Mouse (Mus musculus) midbrain, embryonic 11.5 days (tissue): Measurements from ENCODE around the gene Dnah17. TPM values are rescaled to one million over a fixed set of nuclear protein-coding genes. Genes with fewer than 3 reads are reported as not detected.

ENCODE experiments used
- ATAC-seq: fragments of 200-750 bp; cut with Nextera tagmentation; 2 replicates; pipeline ENCODE4 v1.8.0; 2017; ENCODE audit warnings: moderate TSS enrichment, moderate library complexity; ENCODE audit not compliant: low FRiP score
- DNase-seq: peaks from one replicate; pipeline ENCODE4 v3.0.0; 2015; ENCODE audit warnings: low spot score; ENCODE audit errors: missing footprints
- H3K27ac ChIP-seq: fragments of 300-500 bp; sonication (generic); 2 replicates; pipeline ENCODE4 v1.5.1; 2014; ENCODE audit warnings: low read depth, low read length
- H3K27me3 ChIP-seq: fragments of 300-500 bp; sonication (generic); 2 replicates; pipeline ENCODE4 v1.6.1; 2014; ENCODE audit warnings: mild to moderate bottlenecking, low read length, moderate library complexity, mixed read lengths; ENCODE audit not compliant: control insufficient read depth, insufficient read depth
- H3K36me3 ChIP-seq: fragments of 300-500 bp; sonication (generic); 2 replicates; pipeline ENCODE4 v1.6.1; 2014; ENCODE audit warnings: mild to moderate bottlenecking, low read length, moderate library complexity, mixed read lengths; ENCODE audit not compliant: control insufficient read depth, insufficient read depth
- H3K4me1 ChIP-seq: fragments of 300-500 bp; sonication (generic); 2 replicates; pipeline ENCODE4 v1.6.1; 2014; ENCODE audit warnings: low read length; ENCODE audit not compliant: control insufficient read depth, insufficient read depth
- H3K4me2 ChIP-seq: fragments of 300-500 bp; sonication (generic); 2 replicates; pipeline ENCODE4 v1.6.1; 2014; ENCODE audit warnings: mild to moderate bottlenecking, moderate library complexity
- H3K4me3 ChIP-seq: fragments of 300-500 bp; sonication (generic); 2 replicates; pipeline ENCODE4 v1.5.1; 2014; ENCODE audit warnings: low read depth, low read length
- H3K9ac ChIP-seq: fragments of 300-500 bp; sonication (generic); 2 replicates; pipeline ENCODE4 v1.6.1; 2014; ENCODE audit warnings: low read length
- H3K9me3 ChIP-seq: fragments of 300-500 bp; sonication (generic); 2 replicates; pipeline ENCODE4 v1.6.1; 2016; ENCODE audit warnings: low read length; ENCODE audit not compliant: control insufficient read depth
- WGBS: fragments of 180-500 bp; shearing (Covaris S2); extraction: QIAGEN DNeasy Blood & Tissue Kit; methylation state at CpG from one replicate; pipeline ENCODE4 v1.1.7; 2014; 5-methylcytosine and 5-hydroxymethylcytosine counted together
- polyA plus RNA-seq: library from polyadenylated mRNA; unstranded; fragments of >200 nt; fragmentation: Nextera tagmentation; extraction: Ambion mirVana; gene quantifications from 2 replicates; pipeline ENCODE4 v1.2.1, GENCODE M21; 2014

Dnah17 gene
- polyA plus RNA-seq, 1 experiment from 2014 or later, result 0.11 TPM

- H3K4me2 ChIP-seq, result no peak overlapping the region
- ATAC-seq, result no peak
- no peaks in the 10 kb centered on the region for H3K9me3 ChIP-seq
- no peaks in the 10 kb centered on the region for H3K4me1 ChIP-seq
- 56% methylated on average over 10 of the region's 10 CpGs for WGBS
- DNase-seq, result no peak
- no peak overlapping the region for H3K4me3 ChIP-seq
- H3K27ac ChIP-seq, result no peak overlapping the region
- H3K27me3 ChIP-seq, result no peaks in the 10 kb centered on the region
- H3K36me3 ChIP-seq, result no peaks in the 10 kb centered on the region
- no peak overlapping the region for H3K9ac ChIP-seq
Measured at GRCm38 (mm10) chr11:118162245-118162644, 31.8 kb upstream of the Dnah17 start.

GRCm38 (mm10) chr11:118161240-118161639 is 30.8 kb upstream of the Dnah17 start:
- Histone ChIP-seq H3K27me3 (no peaks in the 10 kb centered on the region), H3K4me3 (no peak overlapping the region), H3K9ac (no peak overlapping the region), H3K4me2 (no peak overlapping the region), H3K27ac (no peak overlapping the region), H3K4me1 (no peaks in the 10 kb centered on the region), H3K36me3 (no peaks in the 10 kb centered on the region), H3K9me3 (no peaks in the 10 kb centered on the region)
- ATAC-seq (no peak), DNase-seq (no peak)
- 84% methylated on average over 6 of the region's 6 CpGs for WGBS

GRCm38 (mm10) chr11:118160763-118161162 is 30.3 kb upstream of the Dnah17 start:
- ATAC-seq, result no peak
- no peak for DNase-seq

GRCm38 (mm10) chr11:118158753-118159152 is 28.3 kb upstream of the Dnah17 start:
- no peaks in the 10 kb centered on the region for H3K4me1 ChIP-seq
- WGBS, result 84% methylated on average over 4 of the region's 4 CpGs
- H3K36me3 ChIP-seq, result no peaks in the 10 kb centered on the region
- no peak overlapping the region for H3K9ac ChIP-seq
- no peaks in the 10 kb centered on the region for H3K27me3 ChIP-seq
- H3K4me3 ChIP-seq, result no peak overlapping the region
- DNase-seq, result no peak
- no peak overlapping the region for H3K27ac ChIP-seq
- ATAC-seq, result no peak
- no peak overlapping the region for H3K4me2 ChIP-seq
- H3K9me3 ChIP-seq, result no peaks in the 10 kb centered on the region

More at GRCm38 (mm10) chr11:118160763-118161162, 30.3 kb upstream of the Dnah17 start:
- Histone ChIP-seq H3K27ac (no peak overlapping the region), H3K27me3 (no peaks in the 10 kb centered on the region), H3K4me2 (no peak overlapping the region), H3K9me3 (no peaks in the 10 kb centered on the region), H3K4me1 (no peaks in the 10 kb centered on the region), H3K9ac (no peak overlapping the region), H3K4me3 (no peak overlapping the region), H3K36me3 (no peaks in the 10 kb centered on the region)
- WGBS, result 87% methylated on average over 2 of the region's 2 CpGs

GRCm38 (mm10) chr11:118156480-118157060 is 26.1 kb upstream of the Dnah17 start:
- Histone ChIP-seq H3K4me2 (no peak overlapping the region), H3K9me3 (no peaks in the 10 kb centered on the region), H3K4me1 (no peaks in the 10 kb centered on the region), H3K4me3 (no peak overlapping the region), H3K27ac (no peak overlapping the region), H3K9ac (no peak overlapping the region), H3K27me3 (no peaks in the 10 kb centered on the region), H3K36me3 (no peaks in the 10 kb centered on the region)
- ATAC-seq, result no peak
- 71% methylated on average over 8 of the region's 8 CpGs for WGBS
- DNase-seq, result no peak

- Histone ChIP-seq H3K9me3 (no peaks in the 10 kb centered on the region), H3K4me1 (no peaks in the 10 kb centered on the region), H3K9ac (no peak overlapping the region), H3K4me3 (no peak overlapping the region), H3K27me3 (no peaks in the 10 kb centered on the region), H3K27ac (no peak overlapping the region), H3K36me3 (no peaks in the 10 kb centered on the region), H3K4me2 (no peak overlapping the region)
- ATAC-seq, result no peak
- 90% methylated on average over 4 of the region's 4 CpGs for WGBS
- DNase-seq, result no peak
Measured at GRCm38 (mm10) chr11:118152964-118153363, 22.5 kb upstream of the Dnah17 start.

- no peak overlapping the region for H3K4me2 ChIP-seq
- no peaks in the 10 kb centered on the region for H3K9me3 ChIP-seq
- H3K4me3 ChIP-seq, result no peak overlapping the region
- ATAC-seq, result no peak
- no peaks in the 10 kb centered on the region for H3K4me1 ChIP-seq
- H3K36me3 ChIP-seq, result no peaks in the 10 kb centered on the region
- 89% methylated on average over 5 of the region's 5 CpGs for WGBS
- DNase-seq, result no peak
- no peak overlapping the region for H3K27ac ChIP-seq
- no peaks in the 10 kb centered on the region for H3K27me3 ChIP-seq
- no peak overlapping the region for H3K9ac ChIP-seq
Measured at GRCm38 (mm10) chr11:118151423-118152180, 21.2 kb upstream of the Dnah17 start.

- WGBS, result 95% methylated on average over 9 of the region's 9 CpGs
- Histone ChIP-seq H3K9me3 (no peaks in the 10 kb centered on the region), H3K9ac (no peak overlapping the region), H3K27ac (no peak overlapping the region), H3K36me3 (no peaks in the 10 kb centered on the region), H3K4me1 (no peaks in the 10 kb centered on the region), H3K27me3 (no peaks in the 10 kb centered on the region), H3K4me2 (no peak overlapping the region), H3K4me3 (no peak overlapping the region)
- no peak for DNase-seq
- ATAC-seq, result no peak
Measured at GRCm38 (mm10) chr11:118150115-118150701, 19.8 kb upstream of the Dnah17 start.

- H3K4me2 ChIP-seq, result no peak overlapping the region
- 69% methylated on average over 9 of the region's 9 CpGs for WGBS
- ATAC-seq, result no peak
- H3K9me3 ChIP-seq, result no peaks in the 10 kb centered on the region
- H3K27me3 ChIP-seq, result no peaks in the 10 kb centered on the region
- H3K27ac ChIP-seq, result no peak overlapping the region
- no peak overlapping the region for H3K4me3 ChIP-seq
- H3K36me3 ChIP-seq, result no peaks in the 10 kb centered on the region
- no peak overlapping the region for H3K9ac ChIP-seq
- no peaks in the 10 kb centered on the region for H3K4me1 ChIP-seq
- DNase-seq, result no peak
Measured at GRCm38 (mm10) chr11:118147877-118148637, 17.6 kb upstream of the Dnah17 start.
